ENCODE assay signal across 17 mouse cellular contexts in genomic region chr1:169883081-169883565, GRCm38 (mm10). TPM values are rescaled to one million over a fixed set of nuclear protein-coding genes. Genes with fewer than 3 reads are reported as not detected.
A peak's percentile ranks its signal among the peaks of the same experiment; 100 is the strongest.
DNase-seq lines count a peak whose midpoint lies in the region; ATAC-seq and TF ChIP-seq lines count a peak whose summit lies in the region.
"Had no signal": no experiment of that assay in that cellular context is flagged by ENCODE, and none has a peak within 500 bp of the region (broad histone marks: within the 10 kb centered on the region; RNA-seq: fewer than 3 reads in every experiment).

No protein-coding gene starts in this region.

- H3K27ac ChIP-seq in lung, embryonic 16.5 days (ENCODE audit: low read length): no peak overlapping the region
- H3K27ac ChIP-seq in intestine, postnatal 0 days (ENCODE audit: low read depth, low read length): no peak overlapping the region
- no peak overlapping the region for H3K27ac ChIP-seq in stomach, embryonic 14.5 days (ENCODE audit: low read length)
- H3K27ac ChIP-seq: forebrain, embryonic 12.5 days; liver, embryonic 13.5 days; neural tube, embryonic 13.5 days had no signal

- no peaks in the 10 kb centered on the region for H3K9me3 ChIP-seq in lung, embryonic 16.5 days (ENCODE audit: control insufficient read depth, low read length)
- H3K9me3 ChIP-seq in intestine, postnatal 0 days (ENCODE audit: control insufficient read depth): no peaks in the 10 kb centered on the region
- no peaks in the 10 kb centered on the region for H3K9me3 ChIP-seq in stomach, embryonic 14.5 days (ENCODE audit: control insufficient read depth, low read depth, low read length)
- H3K9me3 ChIP-seq: forebrain, embryonic 12.5 days; liver, embryonic 13.5 days; neural tube, embryonic 13.5 days had no signal

- no peaks in the 10 kb centered on the region for H3K36me3 ChIP-seq in lung, embryonic 16.5 days (ENCODE audit: control insufficient read depth, insufficient read depth, low read length)
- H3K36me3 ChIP-seq in intestine, postnatal 0 days (ENCODE audit: control insufficient read depth, insufficient read depth): no peaks in the 10 kb centered on the region
- H3K36me3 ChIP-seq in stomach, embryonic 14.5 days (ENCODE audit: control insufficient read depth, insufficient read depth, low read length): no peaks in the 10 kb centered on the region
- H3K36me3 ChIP-seq: forebrain, embryonic 12.5 days; liver, embryonic 13.5 days; neural tube, embryonic 13.5 days had no signal

- peak; percentile 13 for DNase-seq in heart, adult 8-10 months (ENCODE audit: low spot score)
- no peak for DNase-seq in heart, postnatal 14 days
- DNase-seq in lung, postnatal 36 days: no peak
- no peak for DNase-seq in retina, embryonic 14.5 days (ENCODE audit: low spot score)
- DNase-seq in gastrocnemius, postnatal 10 days: no peak
- DNase-seq: adrenal gland, postnatal 10 days; embryo, embryonic 11 days; kidney, postnatal 14 days; liver, embryonic 13.5 days had no signal

- 50% methylated on average over 5 of the region's 5 CpGs for WGBS in lung, embryonic 16.5 days
- 65% methylated on average over 5 of the region's 5 CpGs for WGBS in intestine, postnatal 0 days
- 55% methylated on average over 5 of the region's 5 CpGs for WGBS in stomach, embryonic 14.5 days

- 0 out of 2 replicates have a peak, but pooled peaks have one; percentile 8 for TF ChIP-seq CTCF in intestine, postnatal 0 days (IDR thresholded peaks at IDR 0.05; ENCODE audit: low read depth)

- H3K4me1 ChIP-seq in lung, embryonic 16.5 days (replicated peaks; ENCODE audit: control insufficient read depth, insufficient read depth, low read length): no peaks in the 10 kb centered on the region
- no peaks in the 10 kb centered on the region for H3K4me1 ChIP-seq in intestine, postnatal 0 days (replicated peaks; ENCODE audit: control insufficient read depth, insufficient read depth, low read length)
- no peaks in the 10 kb centered on the region for H3K4me1 ChIP-seq in stomach, embryonic 14.5 days (ENCODE audit: control insufficient read depth, insufficient read depth, low read length)
- H3K4me1 ChIP-seq: forebrain, embryonic 12.5 days; liver, embryonic 13.5 days; neural tube, embryonic 13.5 days had no signal

- H3K4me3 ChIP-seq in lung, embryonic 16.5 days (ENCODE audit: low read length): no peak overlapping the region
- H3K4me3 ChIP-seq in intestine, postnatal 0 days (ENCODE audit: low read depth, low read length): no peak overlapping the region
- H3K4me3 ChIP-seq in stomach, embryonic 14.5 days (ENCODE audit: low read depth, low read length): no peak overlapping the region
- H3K4me3 ChIP-seq: forebrain, embryonic 12.5 days; liver, embryonic 13.5 days; neural tube, embryonic 13.5 days had no signal

- H3K9ac ChIP-seq in lung, embryonic 16.5 days (ENCODE audit: low read length): no peak overlapping the region
- H3K9ac ChIP-seq in intestine, postnatal 0 days (ENCODE audit: low read depth, low read length): no peak overlapping the region
- H3K9ac ChIP-seq in stomach, embryonic 14.5 days (replicated peaks; ENCODE audit: low read depth, low read length): no peak overlapping the region
- H3K9ac ChIP-seq: forebrain, embryonic 12.5 days; liver, embryonic 13.5 days; neural tube, embryonic 13.5 days had no signal

- H3K27me3 ChIP-seq in lung, embryonic 16.5 days (ENCODE audit: control insufficient read depth, insufficient read depth, low read depth, low read length): no peaks in the 10 kb centered on the region
- no peaks in the 10 kb centered on the region for H3K27me3 ChIP-seq in intestine, postnatal 0 days (replicated peaks; ENCODE audit: control insufficient read depth, insufficient read depth, low read length)
- no peaks in the 10 kb centered on the region for H3K27me3 ChIP-seq in stomach, embryonic 14.5 days (ENCODE audit: control insufficient read depth, insufficient read depth, low read length)
- H3K27me3 ChIP-seq: forebrain, embryonic 12.5 days; liver, embryonic 13.5 days; neural tube, embryonic 13.5 days had no signal

- no peak overlapping the region for H3K4me2 ChIP-seq in lung, embryonic 16.5 days (ENCODE audit: low read depth, low read length)
- no peak overlapping the region for H3K4me2 ChIP-seq in intestine, postnatal 0 days (replicated peaks; ENCODE audit: low read depth)
- H3K4me2 ChIP-seq in stomach, embryonic 14.5 days (replicated peaks; ENCODE audit: low read depth, low read length): no peak overlapping the region
- H3K4me2 ChIP-seq: forebrain, embryonic 12.5 days; liver, embryonic 13.5 days; midbrain, embryonic 11.5 days; neural tube, embryonic 13.5 days had no signal

- peak; percentile 78 for ATAC-seq in lung, embryonic 16.5 days (ENCODE audit: low read depth)
- no peak for ATAC-seq in intestine, postnatal 0 days
- ATAC-seq in stomach, embryonic 14.5 days (ENCODE audit: insufficient number of reproducible peaks, insufficient read depth, low FRiP score, low read depth): peak; percentile 75; the same call in 1 of the 2 replicates
- ATAC-seq: Patski had no signal

- intact Hi-C loops in heart, postnatal 14 days (cut with DNase I): no loop called here

RNA-seq across cellular contexts. Expression of gene Ccdc190, which starts 45.3 kb away (rescaled TPM):
- total RNA-seq in heart, adult 8-10 months (2022): not detected
- total RNA-seq in heart, postnatal 14 days (2021): under 1 TPM; 0.29 to 0.36 TPM
- 0.35 and 0.44 TPM in 2 replicates for polyA plus RNA-seq in lung, embryonic 16.5 days (2015; fragmentation: Nextera tagmentation; extraction: Ambion mirVana)
- polyA plus RNA-seq in intestine, postnatal 0 days (2015; fragmentation: Nextera tagmentation; extraction: Ambion mirVana): not detected in 2 replicates
- polyA plus RNA-seq in stomach, embryonic 14.5 days (2014; fragmentation: Nextera tagmentation; extraction: Ambion mirVana): 0.38 TPM in 1 of 2 replicates, not detected in the other
- not detected for total RNA-seq in gastrocnemius, postnatal 10 days (2021)
- total RNA-seq: adrenal gland, postnatal 10 days had no signal
- polyA plus RNA-seq: heart, embryonic 14.5 days; liver, embryonic 13.5 days had no signal
